Mouse (Mus musculus) ES-E14 (cell line): ENCODE measurements at regions not wholly inside any gene's neighbourhood (a gene's known extent, or its start where the extent isn't known, plus 50 kb on each side); places are given as distances from the start of the nearest gene placed in this dataset.

Experiments
- DNase-seq: peaks from one replicate; pipeline ENCODE4 v3.0.0-alpha.2; 2013; ENCODE audit warnings: low read depth, low spot score
- H3K27ac ChIP-seq: 2 replicates; pipeline ENCODE4 v1.5.1; 2012; ENCODE audit warnings: low read depth, mild to moderate bottlenecking, low read length, moderate library complexity, mixed read lengths; ENCODE audit not compliant: poor library complexity, insufficient read depth, severe bottlenecking
- H3K36me3 ChIP-seq: 2 replicates; pipeline ENCODE4 v1.6.1; 2012; ENCODE audit warnings: mild to moderate bottlenecking, low read length, moderate library complexity, mixed read lengths; ENCODE audit not compliant: control insufficient read depth, poor library complexity, insufficient read depth, severe bottlenecking
- H3K4me1 ChIP-seq, 2 experiments: fragments of 150-350 bp in 1 of 2; sonication (generic) in 1 of 2; 2 replicates each; pipeline ENCODE4 v1.6.1; 2012; ENCODE audit warnings: low read length in 2 of 2, mild to moderate bottlenecking in 1 of 2, mixed read lengths in 1 of 2; ENCODE audit not compliant: control insufficient read depth in 2 of 2, insufficient read depth in 2 of 2, poor library complexity in 1 of 2
- H3K4me3 ChIP-seq, 2 experiments: fragments of 150-350 bp in 1 of 2; sonication (generic) in 1 of 2; 2 replicates each; pipeline ENCODE4 v1.5.1; 2012; ENCODE audit warnings: low read length in 2 of 2, low read depth in 1 of 2, mild to moderate bottlenecking in 1 of 2, mixed read lengths in 1 of 2; ENCODE audit not compliant: insufficient read depth in 1 of 2, poor library complexity in 1 of 2, severe bottlenecking in 1 of 2
- H3K9ac ChIP-seq: 2 replicates; pipeline ENCODE4 v1.6.1; 2012; ENCODE audit warnings: low read depth, mild to moderate bottlenecking, low read length, mixed read lengths; ENCODE audit not compliant: poor library complexity, insufficient read depth, severe bottlenecking
- H3K9me3 ChIP-seq: fragments of 150-350 bp; sonication (generic); 2 replicates; pipeline ENCODE4 v1.6.1; 2012; ENCODE audit warnings: low read depth, mild to moderate bottlenecking, low read length; ENCODE audit not compliant: control insufficient read depth, insufficient read depth
- CHD2 ChIP-seq: IDR thresholded peaks from 2 replicates; pipeline ENCODE4 v1.6.1; 2014; ENCODE audit warnings: mild to moderate bottlenecking, low read depth, low read length, inconsistent platforms
- HCFC1 ChIP-seq: IDR thresholded peaks from 2 replicates; pipeline ENCODE4 v1.6.1; 2012; ENCODE audit warnings: low read length, inconsistent platforms, borderline replicate concordance; ENCODE audit not compliant: insufficient read depth
- MAFK ChIP-seq: IDR thresholded peaks from 2 replicates; pipeline ENCODE4 v1.6.1; 2014; ENCODE audit warnings: mild to moderate bottlenecking, low read depth, low read length, inconsistent platforms; ENCODE audit not compliant: insufficient read depth
- ZC3H11A ChIP-seq: IDR thresholded peaks from 2 replicates; pipeline ENCODE4 v1.6.1; 2012; ENCODE audit warnings: low read depth, mild to moderate bottlenecking, inconsistent platforms, low read length, borderline replicate concordance
- ZNF384 ChIP-seq: IDR thresholded peaks from 2 replicates; pipeline ENCODE4 v1.6.1; 2012; ENCODE audit warnings: low read depth, low read length, inconsistent platforms
- in situ Hi-C, 2 experiments: fragments of 600-800 bp; cut with MboI; formaldehyde crosslinking; loops; one replicate each; pipeline ENCODE4 v1.15.1; 2025; ENCODE audit warnings: low sequenced_read_pairs in 2 of 2, inconsistent platforms in 1 of 2; ENCODE audit not compliant: unreplicated experiment in 2 of 2

GRCm38 (mm10) chr1:42490856-42491643 is 204.5 kb upstream of the Pou3f3 start:
- in situ Hi-C loops, result no loop called here
- Histone ChIP-seq H3K4me3 (peak overlapping the region; percentile 60 to 62), H3K27ac (no peak overlapping the region), H3K4me1 (no peaks in the 10 kb centered on the region), H3K9me3 (no peaks in the 10 kb centered on the region), H3K9ac (no peak overlapping the region), H3K36me3 (no peaks in the 10 kb centered on the region)
- DNase-seq, result no peak
- no peak for TF ChIP-seq MAFK
- no peak for TF ChIP-seq ZC3H11A
- TF ChIP-seq ZNF384, result no peak
- no peak for TF ChIP-seq HCFC1
- TF ChIP-seq CHD2, result no peak

- Histone ChIP-seq H3K9me3 (no peaks in the 10 kb centered on the region), H3K27ac (no peak overlapping the region), H3K4me1 (no peaks in the 10 kb centered on the region), H3K4me3 (peak overlapping the region; percentile 60 to 62), H3K36me3 (no peaks in the 10 kb centered on the region), H3K9ac (no peak overlapping the region)
- in situ Hi-C loops, result no loop called here
- no peak for TF ChIP-seq ZC3H11A
- no peak for TF ChIP-seq MAFK
- no peak for TF ChIP-seq HCFC1
- no peak for TF ChIP-seq ZNF384
- TF ChIP-seq CHD2, result no peak
- no peak for DNase-seq
Measured at GRCm38 (mm10) chr1:42491644-42492277, 203.8 kb upstream of the Pou3f3 start.

GRCm38 (mm10) chr1:42496022-42496421 is 199.5 kb upstream of the Pou3f3 start:
- no peak overlapping the region for H3K9ac ChIP-seq
- H3K4me1 ChIP-seq, result no peaks in the 10 kb centered on the region
- in situ Hi-C loops, result no loop called here
- no peaks in the 10 kb centered on the region for H3K9me3 ChIP-seq
- TF ChIP-seq ZC3H11A, result no peak
- no peak for TF ChIP-seq MAFK
- DNase-seq, result no peak
- no peaks in the 10 kb centered on the region for H3K36me3 ChIP-seq
- H3K4me3 ChIP-seq, result no peak overlapping the region
- no peak overlapping the region for H3K27ac ChIP-seq

GRCm38 (mm10) chr1:42496433-42496832 is 199.1 kb upstream of the Pou3f3 start:
- TF ChIP-seq MAFK, result no peak
- TF ChIP-seq ZC3H11A, result no peak
- TF ChIP-seq ZNF384, result no peak
- TF ChIP-seq CHD2, result no peak
- TF ChIP-seq HCFC1, result no peak
- in situ Hi-C loops, result no loop called here
- no peaks in the 10 kb centered on the region for H3K36me3 ChIP-seq
- H3K9ac ChIP-seq, result no peak overlapping the region
- no peak overlapping the region for H3K27ac ChIP-seq
- no peaks in the 10 kb centered on the region for H3K9me3 ChIP-seq
- no peak for DNase-seq
- no peaks in the 10 kb centered on the region for H3K4me1 ChIP-seq
- no peak overlapping the region for H3K4me3 ChIP-seq
